Mouse (Mus musculus) MN1 (cell line): ENCODE measurements at regions not wholly inside any gene's neighbourhood (a gene's known extent, or its start where the extent isn't known, plus 50 kb on each side); places are given as distances from the start of the nearest gene placed in this dataset.

ENCODE experiments used
- DNase-seq: peaks from one replicate; pipeline ENCODE4 v3.0.0-alpha.2; 2016; ENCODE audit warnings: low spot score

DNA sequence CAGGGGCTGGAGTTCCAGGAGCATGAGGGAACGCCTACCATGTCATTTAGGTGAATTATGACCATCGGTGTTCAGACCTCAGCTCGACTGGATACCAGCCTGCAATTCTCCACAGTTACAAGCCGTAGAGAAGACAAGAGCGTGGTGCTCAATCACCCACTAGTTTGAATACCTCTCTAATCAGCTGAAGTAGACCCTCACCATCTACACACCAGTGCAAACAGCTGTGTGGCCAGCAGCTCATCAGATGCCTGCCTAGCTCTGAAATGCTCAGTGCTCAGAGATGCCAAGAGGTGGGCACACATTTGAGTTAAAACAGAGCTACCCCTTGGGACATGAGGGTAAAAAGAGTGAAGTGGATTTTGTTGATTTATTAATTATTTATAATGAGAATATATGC is 660.2 kb downstream of the Magi1 start:
- DNase-seq = no peak

- no peak for DNase-seq
Observed at GRCm38 (mm10) chr6:93616926-93617325, 666.8 kb downstream of the Magi1 start.

DNA sequence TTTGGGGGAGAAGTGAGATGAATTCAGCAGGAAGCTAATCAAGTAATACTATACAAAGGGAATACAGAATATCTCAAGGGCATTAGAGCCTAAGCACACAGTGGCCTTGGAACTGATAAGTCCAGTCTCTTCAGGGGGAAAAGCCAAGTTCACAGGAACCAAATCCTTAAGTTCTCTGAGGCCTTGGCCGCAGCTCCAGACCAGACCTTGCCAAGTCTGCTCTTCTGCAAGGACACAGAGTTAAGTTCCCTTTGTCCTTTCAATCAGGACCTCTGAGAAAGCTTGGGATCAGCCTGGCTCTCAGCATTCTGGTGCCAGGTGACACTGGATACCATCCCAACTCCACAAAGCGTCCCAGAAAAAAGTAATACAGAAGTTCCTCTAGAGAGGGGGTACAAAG is 657.1 kb upstream of the Adamts9 start:
- DNase-seq = no peak

DNA sequence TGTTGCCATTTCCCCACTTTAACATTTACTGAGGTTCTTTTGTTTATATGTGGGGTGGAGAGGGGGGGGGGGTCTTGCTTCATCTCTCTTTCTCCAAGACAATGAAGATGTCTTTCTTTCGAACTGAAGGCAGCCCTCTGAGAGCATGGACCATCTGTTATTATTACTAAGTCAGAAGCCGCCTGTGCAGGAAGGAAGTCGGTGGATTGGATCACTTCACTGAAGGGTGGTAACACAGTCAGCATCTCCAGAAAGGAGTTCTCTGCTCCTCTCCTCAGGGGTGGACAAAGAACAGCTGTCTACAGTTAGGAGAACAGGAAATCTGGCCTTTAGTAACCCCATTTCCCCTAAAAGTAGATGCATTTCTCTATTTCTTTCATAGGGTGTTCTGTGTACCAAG is 656.1 kb upstream of the Adamts9 start:
- no peak for DNase-seq

GRCm38 (mm10) chr6:93589935-93590334 is 646.6 kb upstream of the Adamts9 start:
- no peak for DNase-seq

DNA sequence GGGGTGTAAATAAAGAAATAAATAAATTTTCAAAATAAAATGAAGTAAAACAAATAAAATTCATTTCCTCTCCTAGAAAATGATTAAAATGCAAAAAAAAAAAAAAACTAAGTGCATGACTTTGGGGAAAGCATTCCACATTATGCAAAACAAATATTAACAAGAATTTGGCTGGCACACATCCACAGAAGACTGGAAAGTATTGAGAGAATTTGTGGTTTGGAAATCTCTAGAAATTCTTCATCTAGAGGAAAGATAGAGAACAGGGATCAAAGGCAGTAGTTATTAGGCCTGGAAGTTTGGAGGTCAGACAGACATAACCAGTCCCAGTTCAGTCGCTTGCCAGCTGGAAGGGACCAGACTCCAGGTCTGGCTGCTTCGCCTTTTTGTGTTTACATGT is 643.6 kb upstream of the Adamts9 start:
- no peak for DNase-seq

- no peak for DNase-seq
Observed at GRCm38 (mm10) chr6:93581141-93581540, 637.8 kb upstream of the Adamts9 start.

DNA sequence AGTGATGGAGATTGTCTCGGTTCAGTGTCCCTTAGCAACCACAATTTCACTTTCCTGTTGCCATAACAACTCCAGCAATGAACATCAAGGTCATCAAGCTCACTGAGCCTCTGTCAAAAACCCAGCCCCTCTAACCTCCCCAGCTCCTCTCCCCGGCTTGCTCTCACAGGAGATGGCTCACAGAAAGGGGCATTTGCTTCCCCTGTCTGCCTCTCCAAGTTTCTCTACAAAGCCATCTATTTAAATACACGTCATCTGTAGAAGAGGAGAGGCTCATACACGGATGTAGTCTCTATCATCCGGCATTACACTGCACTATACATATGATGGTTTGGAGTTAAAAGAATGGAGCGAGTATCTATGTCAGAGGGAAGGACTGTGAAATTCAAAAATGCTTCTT is 637.4 kb upstream of the Adamts9 start:
- DNase-seq = no peak

DNA sequence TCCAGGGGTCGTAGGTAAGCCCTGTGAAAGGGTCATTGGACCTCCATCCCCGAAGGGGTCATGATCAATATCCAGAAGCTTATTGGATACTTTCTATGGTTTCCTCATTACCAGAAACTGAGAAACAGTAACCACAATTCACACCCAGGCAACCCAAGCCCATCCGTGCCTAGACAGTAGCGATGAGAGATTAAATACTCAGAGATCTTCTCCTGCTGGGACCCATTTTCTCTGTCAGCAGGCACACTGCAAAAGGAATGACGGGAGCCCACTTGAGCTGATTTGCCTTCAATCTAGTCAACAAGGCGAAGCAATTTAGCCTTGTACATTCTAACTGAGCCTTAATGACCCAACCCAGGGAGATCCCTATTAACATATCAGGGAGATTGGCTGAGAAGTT is 632.0 kb upstream of the Adamts9 start:
- DNase-seq = no peak

- peak; percentile 83 for DNase-seq
Observed at GRCm38 (mm10) chr6:93573679-93574635, 630.7 kb upstream of the Adamts9 start.

GRCm38 (mm10) chr6:93569866-93570265 is 626.6 kb upstream of the Adamts9 start:
- no peak for DNase-seq

DNA sequence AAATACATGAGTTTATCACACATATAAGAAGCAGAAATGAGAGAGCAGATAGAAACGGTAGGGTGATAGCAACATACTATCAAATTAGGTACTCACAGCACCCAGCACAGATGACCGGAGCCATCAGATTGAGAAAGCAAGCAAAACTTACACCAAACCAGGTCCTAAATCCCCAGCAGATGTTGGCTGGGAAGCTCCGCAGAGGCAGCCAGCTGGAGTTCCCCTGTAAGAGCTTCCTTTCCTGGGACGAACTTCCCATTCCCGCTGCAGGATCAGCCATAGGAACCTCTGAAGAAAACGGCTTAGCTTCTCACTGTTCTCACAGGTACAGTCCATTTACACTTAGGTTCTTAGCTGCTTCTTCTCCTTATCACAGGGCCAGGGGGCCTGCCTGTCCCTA is 625.9 kb upstream of the Adamts9 start:
- no peak for DNase-seq

DNA sequence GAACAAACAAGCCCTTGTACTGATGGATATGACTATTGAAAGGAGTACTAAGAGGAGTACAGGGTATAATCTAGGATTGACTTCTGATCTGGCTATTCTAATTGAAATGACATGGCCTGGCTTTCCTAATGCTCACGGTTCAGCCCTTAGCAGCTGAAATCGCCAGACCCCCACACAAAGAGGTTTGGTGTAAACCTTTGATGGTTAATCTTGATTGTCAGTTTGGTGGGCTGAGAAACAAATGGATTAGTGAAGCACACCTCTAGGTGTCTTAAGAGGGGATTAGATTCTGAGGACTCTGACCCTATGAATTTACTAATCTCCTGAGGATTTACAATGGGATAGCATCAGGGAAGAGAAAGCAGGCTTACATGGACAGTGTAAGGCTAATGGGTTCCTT is 623.4 kb upstream of the Adamts9 start:
- no peak for DNase-seq

DNA sequence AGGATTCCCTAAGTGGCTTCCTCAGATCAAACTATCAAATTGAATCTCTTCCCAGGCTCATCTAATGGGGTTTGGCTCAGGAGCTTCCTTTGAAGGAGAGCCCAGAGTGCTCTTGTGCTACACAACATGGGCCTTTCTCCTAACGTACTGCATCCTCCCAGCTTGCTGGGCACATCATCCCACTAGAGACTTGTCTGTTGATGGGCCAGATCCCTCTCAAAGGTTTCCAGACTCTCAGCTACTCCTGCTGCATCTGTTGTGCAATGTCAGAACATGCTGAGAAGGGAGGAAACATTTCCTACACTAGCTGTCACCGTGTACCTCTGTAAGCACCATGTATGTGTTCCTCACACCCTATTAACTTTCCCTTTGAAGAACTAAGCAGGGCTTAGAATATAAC is 605.0 kb upstream of the Adamts9 start:
- DNase-seq = no peak

GRCm38 (mm10) chr6:93544246-93544645 is 601.0 kb upstream of the Adamts9 start:
- DNase-seq = no peak

DNA sequence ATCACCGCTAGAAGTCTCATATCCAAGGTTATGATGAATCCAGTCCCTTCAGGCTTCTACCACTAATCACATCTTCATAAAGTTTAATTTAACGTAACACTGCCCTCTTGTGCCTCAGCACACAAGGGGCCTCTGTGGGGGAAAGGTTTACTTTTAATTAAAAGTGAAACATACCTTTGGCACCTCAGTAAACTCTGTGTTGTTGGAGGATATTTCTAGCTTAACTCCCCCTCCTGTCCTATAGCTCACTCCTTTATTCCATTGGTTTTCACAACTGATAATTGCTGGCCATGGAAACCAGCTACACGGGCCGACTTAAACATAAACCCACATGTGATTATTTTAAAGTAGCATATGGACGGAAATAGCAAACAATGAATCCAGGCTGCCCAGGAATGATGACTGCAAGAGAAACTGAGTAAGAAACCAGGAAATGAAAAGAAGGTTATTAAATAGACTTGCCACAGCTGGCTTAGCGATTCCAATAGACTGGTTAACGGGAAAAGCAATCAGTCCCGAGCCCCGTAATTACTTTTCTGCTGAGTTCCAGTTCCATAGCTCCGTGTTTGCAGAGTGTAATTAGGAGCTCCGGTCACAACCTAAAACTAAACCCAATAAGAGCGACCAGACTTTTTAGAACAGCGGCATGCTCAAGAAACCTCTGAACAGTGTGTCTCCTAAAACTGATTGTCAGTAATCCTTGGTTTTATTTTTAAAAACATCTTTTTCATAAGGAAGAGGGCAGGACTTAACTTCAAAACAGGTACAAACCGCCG is 600.2 kb upstream of the Adamts9 start:
- DNase-seq = peak; percentile 60

GRCm38 (mm10) chr6:93539583-93539982 is 596.3 kb upstream of the Adamts9 start:
- no peak for DNase-seq

GRCm38 (mm10) chr6:93539171-93539570 is 595.9 kb upstream of the Adamts9 start:
- no peak for DNase-seq

DNA sequence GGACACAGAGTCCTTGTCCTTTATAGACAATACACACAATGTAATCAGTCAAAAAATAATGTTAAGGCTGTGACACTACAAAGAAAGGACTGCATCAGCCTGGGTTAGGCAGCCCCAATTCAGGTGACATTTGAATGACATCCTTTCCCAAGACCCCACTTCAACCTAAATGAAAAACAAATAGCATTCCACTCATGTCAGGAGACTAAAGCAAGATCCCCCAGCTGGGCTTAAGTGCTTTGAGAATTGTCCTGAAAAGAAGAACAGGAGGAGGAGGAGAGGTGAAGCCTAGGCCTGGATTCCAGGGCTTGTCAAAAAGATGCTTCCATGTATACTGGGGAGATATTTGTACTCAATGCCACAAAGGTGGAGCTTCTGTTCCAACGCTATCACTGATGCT is 594.7 kb upstream of the Adamts9 start:
- DNase-seq = no peak

DNA sequence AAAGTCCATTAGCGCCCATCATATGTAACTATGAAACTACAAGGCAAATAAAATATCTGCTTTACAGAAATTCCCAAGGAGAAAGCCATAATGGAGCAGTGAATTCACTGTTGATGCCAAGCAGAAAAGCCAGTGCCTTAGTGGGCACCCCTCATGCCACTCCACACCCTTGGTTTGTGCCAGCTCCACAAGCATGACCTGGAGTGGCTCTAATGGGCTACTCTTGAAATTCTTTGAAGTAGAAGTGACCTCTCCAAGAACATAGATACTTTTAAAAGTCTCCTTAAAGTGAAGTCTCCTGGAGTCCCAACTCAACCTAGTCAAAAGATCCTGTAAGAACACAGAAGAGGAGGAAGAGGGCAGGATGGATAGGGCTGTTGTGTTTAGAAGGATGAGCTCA is 593.8 kb upstream of the Adamts9 start:
- no peak for DNase-seq

DNA sequence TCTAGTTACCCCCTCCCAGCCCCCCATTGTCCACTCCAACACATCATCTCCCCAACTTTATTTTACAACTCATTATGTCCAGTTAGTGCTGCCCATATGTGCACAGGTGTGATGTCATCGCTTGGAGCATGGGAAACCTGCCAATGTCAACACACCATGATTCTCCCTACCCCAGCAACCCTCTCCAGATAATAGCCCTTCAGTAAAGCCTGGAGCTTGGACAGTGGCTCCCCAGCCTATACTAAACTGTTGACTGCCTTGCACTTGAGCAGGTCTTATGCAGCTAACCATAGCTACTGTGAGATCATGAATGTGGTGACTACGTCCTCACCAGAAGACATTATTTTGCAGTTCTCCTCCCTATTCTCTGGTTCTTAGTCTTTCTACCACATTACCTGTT is 570.5 kb upstream of the Adamts9 start:
- DNase-seq = peak; percentile 13

DNA sequence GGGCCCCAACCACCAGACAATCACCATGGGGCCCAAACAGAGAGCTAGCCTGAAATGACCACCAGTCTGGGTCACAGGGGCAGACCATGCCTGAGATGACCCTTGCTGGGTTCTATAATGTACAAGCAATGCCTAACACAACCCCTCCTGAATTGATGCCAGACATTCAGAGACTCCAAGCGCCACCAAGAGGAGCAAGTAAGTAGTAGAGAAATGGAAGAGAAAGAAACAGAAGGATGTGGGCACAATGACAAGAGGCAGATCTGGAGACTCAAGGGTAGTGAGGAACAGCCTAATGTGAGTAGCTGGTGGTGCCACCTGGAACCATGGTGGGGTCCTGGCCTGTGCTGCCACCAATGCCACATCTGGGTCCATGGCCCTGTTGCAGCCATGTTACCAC is 566.6 kb upstream of the Adamts9 start:
- DNase-seq = no peak

- DNase-seq = no peak
Observed at GRCm38 (mm10) chr6:93497824-93498223, 554.5 kb upstream of the Adamts9 start.
